In the genomic region with DNA sequence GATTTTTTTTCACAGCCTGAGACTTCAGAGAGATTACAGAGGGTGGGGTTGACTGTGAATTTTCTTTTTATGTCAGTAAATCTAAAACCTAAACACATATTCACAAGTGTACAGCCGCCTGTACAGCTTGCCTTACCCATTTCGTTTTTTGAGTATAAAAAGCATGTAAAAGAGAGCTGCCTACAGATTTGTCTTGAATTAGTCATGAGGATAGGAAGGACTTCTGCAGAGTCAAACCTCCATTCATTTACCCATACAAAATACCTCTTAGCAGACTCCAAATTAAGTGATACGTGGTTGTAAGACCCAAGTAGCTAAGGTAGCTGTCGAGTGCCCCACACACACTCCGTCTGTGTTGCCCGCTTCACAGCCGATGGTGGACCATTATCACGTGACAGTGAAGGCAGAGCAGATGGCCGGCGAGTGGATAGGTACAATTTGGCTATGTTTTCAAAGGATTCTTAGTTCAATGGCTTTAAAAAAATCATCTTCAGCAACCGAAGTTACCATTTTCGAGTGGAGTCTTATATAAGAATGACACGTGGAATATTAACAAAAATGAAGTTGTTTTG, we compare ENCODE assay signal across 18 mouse cellular contexts.
A peak's percentile ranks its signal among the peaks of the same experiment; 100 is the strongest.
DNase-seq lines count a peak whose midpoint lies in the region; ATAC-seq and TF ChIP-seq lines count a peak whose summit lies in the region.
"Had no signal": no experiment of that assay in that cellular context is flagged by ENCODE, and none has a peak within 500 bp of the region (broad histone marks: within the 10 kb centered on the region; RNA-seq: fewer than 3 reads in every experiment).

No protein-coding gene starts in this region.

- ATAC-seq in frontal cortex, adult (ENCODE audit: low TSS enrichment), result peak; percentile 90
- no peak for ATAC-seq in monocyte, adult 5-6 weeks (replicated peaks; ENCODE audit: insufficient number of reproducible peaks, low FRiP score, low TSS enrichment, poor library complexity, severe bottlenecking)
- ATAC-seq: forebrain, embryonic 16.5 days; intestine, embryonic 15.5 days had no signal

- 49% methylated on average over 13 of the region's 13 CpGs for WGBS in cerebellum, adult 2 months

- no peak overlapping the region for H3K4me3 ChIP-seq in cerebellum, adult 2 months (replicated peaks; ENCODE audit: insufficient read depth, low read depth, low read length)
- H3K4me3 ChIP-seq: embryonic facial prominence, embryonic 12.5 days; heart, adult 2 months; heart, embryonic 15.5 days; intestine, embryonic 15.5 days had no signal

- H3K27ac ChIP-seq in cerebellum, adult 2 months (ENCODE audit: insufficient read depth, low read length), result no peak overlapping the region
- H3K27ac ChIP-seq: embryonic facial prominence, embryonic 12.5 days; heart, adult 2 months; heart, embryonic 15.5 days; hindbrain, embryonic 14.5 days; intestine, embryonic 15.5 days had no signal

- H3K4me1 ChIP-seq in cerebellum, adult 2 months (ENCODE audit: control insufficient read depth, insufficient read depth, low read length), result peaks cover 18% of the 10 kb centered on the region
- H3K4me1 ChIP-seq: embryonic facial prominence, embryonic 12.5 days; intestine, embryonic 15.5 days had no signal

- TF ChIP-seq CTCF in cerebellum, adult 2 months (IDR thresholded peaks at IDR 0.05; ENCODE audit: borderline replicate concordance, insufficient read depth, low read depth, low read length), result no peak

- no peaks in the 10 kb centered on the region for H3K27me3 ChIP-seq in cerebellum, adult 2 months (ENCODE audit: control insufficient read depth, insufficient read depth, low read length)
- H3K27me3 ChIP-seq: embryonic facial prominence, embryonic 12.5 days; heart, embryonic 15.5 days; intestine, embryonic 15.5 days had no signal

- intact Hi-C loops in left cerebral cortex, postnatal 36 days (cut with DNase I), result no loop called here

- DNase-seq in cerebellum, postnatal 10 days, result peak; percentile 73 to 82
- no peak for DNase-seq in cerebellum, adult 2 months
- DNase-seq in frontal cortex, postnatal 10 days (ENCODE audit: low spot score in 2 of 2), result no peak
- peak; percentile 21 to 34 for DNase-seq in left cerebral cortex, postnatal 36 days (ENCODE audit: low spot score in 2 of 2)
- DNase-seq in left cerebral cortex, adult 11 months (ENCODE audit: low spot score), result no peak
- peak; percentile 28 for DNase-seq in brain, adult 2 months (ENCODE audit: low read depth, low spot score)
- DNase-seq: adrenal gland, postnatal 10 days; cerebellum, adult 8-10 months; gastrocnemius, postnatal 14 days; heart, adult 2 months; heart, postnatal 14 days had no signal

- no peak for TF ChIP-seq POLR2A in cerebellum, adult 2 months (IDR thresholded peaks at IDR 0.05; ENCODE audit: borderline replicate concordance, insufficient read depth, low read length)

Comparison
In these comparisons a context has a peak if more than half of its experiments do, and no peak if none do; other contexts are left out.
1. DNase-seq: peak in cerebellum, postnatal 10 days (2 of 2), left cerebral cortex, postnatal 36 days (2 of 2) and brain, adult 2 months (single experiment); none in cerebellum, adult 2 months (0 of 2), frontal cortex, postnatal 10 days (0 of 2) and left cerebral cortex, adult 11 months (single experiment).